Mouse (Mus musculus): ENCODE results near the gene Zfp710.
A peak's percentile ranks its signal among the peaks of the same experiment; 100 is the strongest.

GRCm38 (mm10) chr7:80098389-80098976 is 73.9 kb downstream of the Zfp710 start:
- TF ChIP-seq CTCF (conservative IDR thresholded peaks at IDR 0.05; ENCODE audit: low read length) = no peak
- TF ChIP-seq POU5F1 (IDR thresholded peaks at IDR 0.05; ENCODE audit: borderline replicate concordance, low read length) = no peak
- peak; percentile 12; the same call in 1 of the 2 replicates for TF ChIP-seq NANOG (IDR thresholded peaks at IDR 0.05; ENCODE audit: borderline replicate concordance, low read length)

All from E14TG2a.4 (cell line).